Mouse (Mus musculus) heart, embryonic 11.5 days (tissue): ENCODE measurements around the gene Hpca. TPM values are rescaled to one million over a fixed set of nuclear protein-coding genes. Genes with fewer than 3 reads are reported as not detected.

Experiments used
- ATAC-seq: fragments of 200-750 bp; cut with Nextera tagmentation; replicated peaks from 2 replicates; pipeline ENCODE4 v1.8.0; 2017; ENCODE audit warnings: moderate library complexity; ENCODE audit not compliant: insufficient number of reproducible peaks, low FRiP score, low TSS enrichment
- H3K27ac ChIP-seq: fragments of 300-500 bp; sonication (generic); 2 replicates; pipeline ENCODE4 v1.5.1; 2014; ENCODE audit warnings: mild to moderate bottlenecking, low read depth, low read length
- H3K27me3 ChIP-seq: fragments of 300-500 bp; sonication (generic); 2 replicates; pipeline ENCODE4 v1.6.1; 2014; ENCODE audit warnings: mild to moderate bottlenecking, low read length, mixed read lengths; ENCODE audit not compliant: control insufficient read depth, insufficient read depth
- H3K36me3 ChIP-seq: fragments of 300-500 bp; sonication (generic); 2 replicates; pipeline ENCODE4 v1.6.1; 2014; ENCODE audit warnings: mild to moderate bottlenecking, low read length, moderate library complexity, mixed read lengths; ENCODE audit not compliant: control insufficient read depth, insufficient read depth
- H3K4me1 ChIP-seq: fragments of 300-500 bp; sonication (generic); 2 replicates; pipeline ENCODE4 v1.6.1; 2014; ENCODE audit warnings: low read length; ENCODE audit not compliant: control insufficient read depth, insufficient read depth
- H3K4me2 ChIP-seq: fragments of 300-500 bp; sonication (generic); 2 replicates; pipeline ENCODE4 v1.6.1; 2014; ENCODE audit warnings: mild to moderate bottlenecking, moderate library complexity
- H3K4me3 ChIP-seq: fragments of 300-500 bp; sonication (generic); 2 replicates; pipeline ENCODE4 v1.5.1; 2014; ENCODE audit warnings: low read depth, low read length
- H3K9ac ChIP-seq: fragments of 300-500 bp; sonication (generic); 2 replicates; pipeline ENCODE4 v1.6.1; 2014; ENCODE audit warnings: mild to moderate bottlenecking, low read depth, low read length, moderate library complexity
- H3K9me3 ChIP-seq: fragments of 300-500 bp; sonication (generic); replicated peaks from 2 replicates; pipeline ENCODE4 v1.6.1; 2016; ENCODE audit warnings: low read length; ENCODE audit not compliant: control insufficient read depth
- WGBS: fragments of 180-500 bp; shearing (Covaris S2); extraction: QIAGEN DNeasy Blood & Tissue Kit; methylation state at CpG from one replicate; pipeline ENCODE4 v1.1.7; 2014; ENCODE audit not compliant: insufficient replicate concordance; 5-methylcytosine and 5-hydroxymethylcytosine counted together
- polyA plus RNA-seq: library from polyadenylated mRNA; unstranded; fragments of >200 nt; fragmentation: Nextera tagmentation; extraction: Ambion mirVana; gene quantifications from 2 replicates; pipeline ENCODE4 v1.2.1, GENCODE M21; 2014

The Hpca gene
- polyA plus RNA-seq, 1 experiment from 2014 or later = 2.3 TPM

- peaks cover 41% of the 10 kb centered on the region for H3K27me3 ChIP-seq
- no peaks in the 10 kb centered on the region for H3K36me3 ChIP-seq
- no peak overlapping the region for H3K4me3 ChIP-seq
- 60% methylated on average over 5 of the region's 5 CpGs for WGBS
- H3K27ac ChIP-seq = no peak overlapping the region
- no peak overlapping the region for H3K9ac ChIP-seq
- H3K4me2 ChIP-seq = no peak overlapping the region
- H3K4me1 ChIP-seq = peaks cover 36% of the 10 kb centered on the region
- H3K9me3 ChIP-seq = no peaks in the 10 kb centered on the region
- no peak for ATAC-seq
These were observed 17.8 kb upstream of the Hpca start for GRCm38 (mm10) chr4:129139642-129140041.

- H3K27me3 ChIP-seq = peaks cover 41% of the 10 kb centered on the region
- no peak for ATAC-seq
- H3K27ac ChIP-seq = no peak overlapping the region
- peaks cover 33% of the 10 kb centered on the region for H3K4me1 ChIP-seq
- H3K9ac ChIP-seq = peak overlapping the region; percentile 69; the same call in 1 of the 2 replicates
- 42% methylated on average over 14 of the region's 14 CpGs for WGBS
- no peaks in the 10 kb centered on the region for H3K36me3 ChIP-seq
- H3K4me2 ChIP-seq = peak overlapping the region; percentile 90
- H3K9me3 ChIP-seq = no peaks in the 10 kb centered on the region
- H3K4me3 ChIP-seq = peak overlapping the region; percentile 65
These were observed 15.8 kb upstream of the Hpca start for GRCm38 (mm10) chr4:129137392-129138321.

- 1% methylated on average over 62 of the region's 80 CpGs for WGBS
- H3K27me3 ChIP-seq = peaks cover 46% of the 10 kb centered on the region
- no peaks in the 10 kb centered on the region for H3K9me3 ChIP-seq
- peaks cover 29% of the 10 kb centered on the region for H3K4me1 ChIP-seq
- no peak within 1 kb of the TSS for H3K27ac ChIP-seq
- H3K4me3 ChIP-seq = peak within 1 kb of the TSS; percentile 65
- H3K9ac ChIP-seq = peak within 1 kb of the TSS; percentile 69
- H3K4me2 ChIP-seq = peak within 1 kb of the TSS; percentile 90
- H3K36me3 ChIP-seq = no peaks in the 10 kb centered on the region
- no peak; the same call in 1 of the 2 replicates for ATAC-seq
These were observed 14.9 kb upstream of the Hpca start, which contains the start of gene Fndc5 for GRCm38 (mm10) chr4:129136579-129137391. Gene Fndc5 (plus strand): TSS chr4:129136999.

- peak overlapping the region; percentile 90 for H3K4me2 ChIP-seq
- no peak overlapping the region for H3K27ac ChIP-seq
- no peaks in the 10 kb centered on the region for H3K9me3 ChIP-seq
- peak overlapping the region; percentile 69; the same call in 1 of the 2 replicates for H3K9ac ChIP-seq
- peaks cover 50% of the 10 kb centered on the region for H3K27me3 ChIP-seq
- no peaks in the 10 kb centered on the region for H3K36me3 ChIP-seq
- peaks cover 23% of the 10 kb centered on the region for H3K4me1 ChIP-seq
- 19% methylated on average over 9 of the region's 9 CpGs for WGBS
- no peak for ATAC-seq
- H3K4me3 ChIP-seq = peak overlapping the region; percentile 65
These were observed 14.3 kb upstream of the Hpca start for GRCm38 (mm10) chr4:129136189-129136578.

- ATAC-seq = no peak
- Histone ChIP-seq H3K27ac (no peak overlapping the region), H3K4me2 (no peak overlapping the region)
These were observed 13.8 kb upstream of the Hpca start for GRCm38 (mm10) chr4:129135637-129136036.

GRCm38 (mm10) chr4:129134799-129135585 is 13.2 kb upstream of the Hpca start:
- no peaks in the 10 kb centered on the region for H3K36me3 ChIP-seq
- H3K4me3 ChIP-seq = peak overlapping the region; percentile 2; the same call in 1 of the 2 replicates
- ATAC-seq = no peak
- no peaks in the 10 kb centered on the region for H3K9me3 ChIP-seq
- 9% methylated on average over 15 of the region's 15 CpGs for WGBS
- H3K27me3 ChIP-seq = peaks cover 50% of the 10 kb centered on the region
- H3K4me1 ChIP-seq = peaks cover 28% of the 10 kb centered on the region
- H3K9ac ChIP-seq = peak overlapping the region; percentile 30; the same call in 1 of the 2 replicates
- peak overlapping the region; percentile 46 for H3K4me2 ChIP-seq
- no peak overlapping the region for H3K27ac ChIP-seq

More at GRCm38 (mm10) chr4:129135637-129136036, 13.8 kb upstream of the Hpca start:
- no peaks in the 10 kb centered on the region for H3K36me3 ChIP-seq
- H3K9ac ChIP-seq = no peak overlapping the region
- 49% methylated on average over 2 of the region's 2 CpGs for WGBS
- H3K27me3 ChIP-seq = peaks cover 50% of the 10 kb centered on the region
- H3K9me3 ChIP-seq = no peaks in the 10 kb centered on the region
- H3K4me1 ChIP-seq = peaks cover 23% of the 10 kb centered on the region
- no peak overlapping the region for H3K4me3 ChIP-seq

GRCm38 (mm10) chr4:129130755-129131303 is 9.0 kb upstream of the Hpca start:
- Histone ChIP-seq H3K9ac (no peak overlapping the region; the same call in 1 of the 2 replicates), H3K9me3 (no peaks in the 10 kb centered on the region), H3K4me2 (peak overlapping the region; percentile 54), H3K4me1 (peaks cover 18% of the 10 kb centered on the region), H3K27ac (0 out of 2 replicates have a peak overlapping the region, but pooled peaks have one; percentile 6), H3K27me3 (peaks cover 30% of the 10 kb centered on the region), H3K4me3 (peak overlapping the region; percentile 16; the same call in 1 of the 2 replicates), H3K36me3 (no peaks in the 10 kb centered on the region)
- ATAC-seq = peak; percentile 39; the same call in 1 of the 2 replicates
- 3% methylated on average over 17 of the region's 17 CpGs for WGBS
